Mouse (Mus musculus) kidney, embryonic 14.5 days (tissue): ENCODE measurements around the gene Kpna1. TPM values are rescaled to one million over a fixed set of nuclear protein-coding genes. Genes with fewer than 3 reads are reported as not detected.
"Not testable (repeated sequence)": the region's sequence is repeated elsewhere in the genome, so short reads cannot be mapped to it uniquely, and the experiment has no call there.

Source experiments
- ATAC-seq: fragments of 200-750 bp; cut with Nextera tagmentation; 2 replicates; pipeline ENCODE4 v1.8.0; 2017; ENCODE audit warnings: moderate number of reproducible peaks, mild to moderate bottlenecking, moderate TSS enrichment, moderate library complexity; ENCODE audit not compliant: low FRiP score, low TSS enrichment
- H3K27ac ChIP-seq: fragments of 300-500 bp; sonication (generic); 2 replicates; pipeline ENCODE4 v1.5.1; 2014; ENCODE audit warnings: low read depth, mild to moderate bottlenecking, low read length, moderate library complexity, mixed read lengths
- H3K27me3 ChIP-seq: fragments of 300-500 bp; sonication (generic); 2 replicates; pipeline ENCODE4 v1.6.1; 2014; ENCODE audit warnings: mild to moderate bottlenecking, low read length; ENCODE audit not compliant: control insufficient read depth, insufficient read depth
- H3K36me3 ChIP-seq: fragments of 300-500 bp; sonication (generic); 2 replicates; pipeline ENCODE4 v1.6.1; 2014; ENCODE audit warnings: low read length, mixed read lengths; ENCODE audit not compliant: control insufficient read depth, insufficient read depth
- H3K4me1 ChIP-seq: fragments of 300-500 bp; sonication (generic); 2 replicates; pipeline ENCODE4 v1.6.1; 2014; ENCODE audit warnings: low read length, mixed read lengths; ENCODE audit not compliant: control insufficient read depth, insufficient read depth
- H3K4me2 ChIP-seq: fragments of 300-500 bp; sonication (generic); replicated peaks from 2 replicates; pipeline ENCODE4 v1.6.1; 2014; ENCODE audit warnings: low read depth, mild to moderate bottlenecking, low read length
- H3K4me3 ChIP-seq: fragments of 300-500 bp; sonication (generic); 2 replicates; pipeline ENCODE4 v1.5.1; 2014; ENCODE audit warnings: mild to moderate bottlenecking, low read length
- H3K9ac ChIP-seq: fragments of 300-500 bp; sonication (generic); 2 replicates; pipeline ENCODE4 v1.6.1; 2014; ENCODE audit warnings: low read depth, mild to moderate bottlenecking, low read length, moderate library complexity
- H3K9me3 ChIP-seq: fragments of 300-500 bp; sonication (generic); 2 replicates; pipeline ENCODE4 v1.6.1; 2016; ENCODE audit warnings: low read length; ENCODE audit not compliant: control insufficient read depth
- WGBS: fragments of 180-500 bp; shearing (Covaris S2); extraction: QIAGEN DNeasy Blood & Tissue Kit; methylation state at CpG from one replicate; pipeline ENCODE4 v1.1.7; 2014; 5-methylcytosine and 5-hydroxymethylcytosine counted together
- polyA plus RNA-seq: library from polyadenylated mRNA; unstranded; fragments of >200 nt; fragmentation: Nextera tagmentation; extraction: Ambion mirVana; gene quantifications from 2 replicates; pipeline ENCODE4 v1.2.1, GENCODE M21; 2014

Kpna1 gene
- polyA plus RNA-seq, 1 experiment from 2014 or later = 44.6 TPM

DNA sequence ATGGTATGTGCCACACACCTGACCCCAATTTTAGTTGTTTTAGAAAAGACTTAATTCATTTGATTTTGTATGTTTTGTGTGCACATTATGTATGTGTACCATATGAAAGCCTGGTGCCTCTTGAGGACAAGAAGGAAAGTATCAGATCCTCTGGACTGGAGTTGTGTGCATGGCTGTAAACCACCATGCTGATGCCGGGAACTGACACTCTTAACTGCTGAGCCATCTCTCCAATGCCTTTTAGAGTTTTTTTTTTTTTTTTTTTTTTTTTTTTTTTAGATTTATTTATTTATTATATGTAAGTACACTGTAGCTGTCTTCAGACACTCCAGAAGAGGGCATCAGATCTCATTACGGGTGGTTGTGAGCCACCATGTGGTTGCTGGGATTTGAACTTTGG lies 49.6 kb downstream of the Kpna1 start:
- H3K36me3 ChIP-seq = peaks cover 42% of the 10 kb centered on the region
- H3K27me3 ChIP-seq, H3K9me3 ChIP-seq, H3K9ac ChIP-seq, H3K4me3 ChIP-seq, H3K27ac ChIP-seq, ATAC-seq, H3K4me2 ChIP-seq, H3K4me1 ChIP-seq: not testable (repeated sequence)
- WGBS = 100% methylated on average over 1 of the region's 2 CpGs

- Histone ChIP-seq H3K36me3 (peaks cover 30% of the 10 kb centered on the region), H3K27ac (peak within 1 kb of the TSS; percentile 82), H3K9ac (peak within 1 kb of the TSS; percentile 76), H3K4me1 (peaks cover 9% of the 10 kb centered on the region), H3K27me3 (no peaks in the 10 kb centered on the region), H3K9me3 (no peaks in the 10 kb centered on the region), H3K4me3 (peak within 1 kb of the TSS; percentile 62), H3K4me2 (peak within 1 kb of the TSS; percentile 67)
- ATAC-seq = peak; percentile 97
- WGBS = 2% methylated on average over 39 of the region's 39 CpGs
Observed at GRCm38 (mm10) chr16:36040640-36041624, 62.4 kb downstream of the Kpna1 start, which contains the start of gene Wdr5b. Gene Wdr5b (plus strand): TSS chr16:36041190.

DNA sequence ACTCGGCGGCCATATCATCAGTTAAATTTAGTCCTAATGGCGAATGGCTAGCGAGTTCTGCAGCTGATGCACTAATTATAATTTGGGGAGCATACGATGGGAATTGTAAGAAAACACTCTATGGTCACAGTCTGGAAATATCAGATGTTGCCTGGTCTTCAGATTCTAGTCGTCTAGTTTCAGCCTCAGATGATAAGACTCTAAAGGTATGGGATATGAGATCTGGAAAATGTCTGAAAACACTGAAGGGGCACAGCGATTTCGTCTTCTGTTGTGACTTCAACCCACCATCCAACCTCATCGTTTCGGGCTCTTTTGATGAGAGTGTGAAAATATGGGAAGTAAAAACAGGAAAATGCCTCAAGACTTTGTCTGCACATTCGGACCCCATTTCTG lies 63.1 kb downstream of the Kpna1 start:
- 25% methylated on average over 11 of the region's 11 CpGs for WGBS
- Histone ChIP-seq H3K9ac (peak overlapping the region; percentile 76), H3K4me1 (peaks cover 9% of the 10 kb centered on the region), H3K36me3 (peaks cover 36% of the 10 kb centered on the region), H3K4me3 (peak overlapping the region; percentile 62), H3K27me3 (no peaks in the 10 kb centered on the region), H3K4me2 (peak overlapping the region; percentile 67), H3K9me3 (no peaks in the 10 kb centered on the region), H3K27ac (peak overlapping the region; percentile 82)
- ATAC-seq = no peak

DNA sequence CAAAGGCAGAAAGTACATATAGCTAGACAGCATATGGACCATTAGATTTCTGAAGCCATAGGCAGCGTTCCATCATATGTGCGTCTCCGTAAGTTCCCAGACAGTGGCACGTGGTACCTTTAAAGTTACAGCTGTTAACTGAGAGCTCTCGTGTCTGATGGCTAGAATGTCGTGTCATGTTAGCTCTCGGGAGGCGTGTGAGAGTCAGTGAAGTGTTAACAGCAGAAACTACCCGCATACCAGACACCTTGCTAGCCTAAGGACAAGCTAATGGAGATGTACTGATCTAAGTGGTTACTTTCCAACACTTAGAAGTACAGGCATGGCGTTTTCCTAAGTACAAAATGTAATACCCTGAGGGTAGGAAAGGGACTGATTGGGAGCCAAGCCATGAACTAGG lies 64.5 kb downstream of the Kpna1 start:
- WGBS = 68% methylated on average over 10 of the region's 10 CpGs
- Histone ChIP-seq H3K4me3 (no peak overlapping the region), H3K27ac (no peak overlapping the region), H3K4me1 (peaks cover 9% of the 10 kb centered on the region), H3K4me2 (no peak overlapping the region), H3K36me3 (peaks cover 36% of the 10 kb centered on the region), H3K9me3 (no peaks in the 10 kb centered on the region), H3K27me3 (no peaks in the 10 kb centered on the region), H3K9ac (no peak overlapping the region)
- ATAC-seq = no peak

DNA sequence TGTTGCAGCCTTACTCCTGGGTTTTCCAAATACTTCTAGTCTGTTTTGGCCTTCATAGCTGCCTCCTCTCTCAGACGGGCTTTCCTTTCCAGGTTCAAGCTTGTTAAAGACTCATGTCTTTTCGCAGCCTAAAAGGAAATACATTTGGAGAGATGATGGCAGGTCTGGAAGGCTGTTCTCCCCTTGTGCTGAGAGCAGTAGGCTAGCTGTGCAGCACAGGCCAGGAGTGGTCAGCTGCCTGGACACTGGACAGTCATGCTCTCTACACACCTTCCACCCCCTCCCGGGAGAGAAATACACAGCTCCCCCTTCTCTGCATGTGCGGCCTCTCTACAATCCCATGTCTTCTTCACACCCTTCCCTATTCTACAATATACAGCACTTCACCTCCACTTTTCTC lies 65.4 kb downstream of the Kpna1 start:
- H3K9me3 ChIP-seq = no peaks in the 10 kb centered on the region
- H3K4me3 ChIP-seq = no peak overlapping the region
- H3K4me2 ChIP-seq = no peak overlapping the region
- H3K27ac ChIP-seq = no peak overlapping the region
- WGBS = 88% methylated on average over 4 of the region's 4 CpGs
- H3K9ac ChIP-seq = no peak overlapping the region
- H3K27me3 ChIP-seq = no peaks in the 10 kb centered on the region
- peaks cover 9% of the 10 kb centered on the region for H3K4me1 ChIP-seq
- ATAC-seq = no peak
- H3K36me3 ChIP-seq = peaks cover 44% of the 10 kb centered on the region

- no peaks in the 10 kb centered on the region for H3K27me3 ChIP-seq
- H3K27ac ChIP-seq = no peak overlapping the region
- 87% methylated on average over 4 of the region's 4 CpGs for WGBS
- no peak overlapping the region for H3K4me3 ChIP-seq
- no peak overlapping the region for H3K4me2 ChIP-seq
- peaks cover 73% of the 10 kb centered on the region for H3K36me3 ChIP-seq
- H3K4me1 ChIP-seq = peaks cover 1% of the 10 kb centered on the region; the same call in 1 of the 2 replicates
- no peak for ATAC-seq
- H3K9me3 ChIP-seq = no peaks in the 10 kb centered on the region
- H3K9ac ChIP-seq = no peak overlapping the region
Observed at GRCm38 (mm10) chr16:36047538-36047937, 69.0 kb downstream of the Kpna1 start.

GRCm38 (mm10) chr16:36051491-36051890 lies 72.9 kb downstream of the Kpna1 start:
- H3K36me3 ChIP-seq = peaks cover 42% of the 10 kb centered on the region
- 93% methylated on average over 6 of the region's 6 CpGs for WGBS

DNA sequence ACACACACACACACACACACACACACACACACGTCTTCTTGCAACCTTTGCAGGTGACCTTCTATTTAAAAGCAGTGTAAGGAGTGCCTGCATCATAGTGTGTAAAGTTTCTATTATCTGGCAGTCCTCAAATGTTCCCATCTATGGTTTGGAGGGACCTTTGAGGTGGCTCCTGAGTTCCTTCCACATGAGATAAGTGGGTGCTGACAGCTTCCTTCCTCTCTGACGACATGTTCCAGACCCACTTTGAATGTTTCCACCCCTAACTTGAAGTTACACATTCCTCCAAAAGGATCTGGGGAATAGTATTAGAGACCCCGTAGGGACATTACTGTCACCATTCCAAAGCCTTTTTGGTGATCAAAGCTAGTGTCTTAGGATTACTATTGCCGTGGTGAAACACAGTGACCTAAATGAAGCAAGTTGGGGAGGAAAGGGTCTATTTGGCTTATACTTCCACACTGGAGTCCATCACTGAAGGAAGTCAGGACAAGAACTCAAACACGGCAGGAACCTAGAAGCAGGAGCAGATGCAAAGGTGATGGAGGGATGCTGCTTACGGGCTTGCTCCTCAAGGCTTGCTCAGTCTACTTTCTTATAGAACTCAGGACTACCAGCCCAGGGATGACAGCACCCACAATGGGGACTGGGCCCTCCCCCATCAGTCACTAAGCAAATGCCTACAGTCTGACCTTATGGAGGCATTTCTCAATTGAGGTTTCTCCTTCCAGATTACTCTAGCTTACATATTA lies 75.2 kb downstream of the Kpna1 start:
- Histone ChIP-seq H3K4me3 (no peak overlapping the region), H3K27me3 (no peaks in the 10 kb centered on the region), H3K4me1 (no peaks in the 10 kb centered on the region), H3K9ac (no peak overlapping the region), H3K9me3 (no peaks in the 10 kb centered on the region), H3K4me2 (no peak overlapping the region), H3K27ac (no peak overlapping the region), H3K36me3 (peaks cover 34% of the 10 kb centered on the region)
- WGBS = 86% methylated on average over 6 of the region's 6 CpGs
- ATAC-seq = no peak

More at GRCm38 (mm10) chr16:36051491-36051890, 72.9 kb downstream of the Kpna1 start:
- Histone ChIP-seq H3K27me3 (no peaks in the 10 kb centered on the region), H3K27ac (no peak overlapping the region), H3K4me2 (no peak overlapping the region), H3K4me3 (no peak overlapping the region), H3K4me1 (no peaks in the 10 kb centered on the region), H3K9ac (no peak overlapping the region), H3K9me3 (no peaks in the 10 kb centered on the region)
- no peak for ATAC-seq

DNA sequence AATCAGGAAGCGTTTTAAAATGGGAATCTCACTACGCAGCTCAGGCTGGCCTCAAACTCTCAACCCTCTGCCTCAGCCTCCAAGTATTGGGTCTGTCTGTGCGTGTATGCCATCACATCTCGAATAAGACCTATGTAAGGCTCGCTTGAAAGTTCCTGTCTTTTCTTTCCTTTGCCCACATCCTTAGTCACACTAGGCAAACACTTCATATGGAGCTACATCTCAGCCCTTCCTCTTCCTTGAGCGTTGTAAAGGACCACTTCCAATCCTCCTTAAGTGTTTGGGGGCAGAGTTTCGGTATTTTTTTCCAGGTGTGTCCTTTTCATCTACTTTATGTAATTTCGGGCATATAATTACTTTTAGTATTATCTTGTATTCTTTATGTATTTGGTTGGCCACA lies 76.4 kb downstream of the Kpna1 start:
- WGBS = 95% methylated on average over 8 of the region's 8 CpGs

More for the DNA sequence above, 76.4 kb downstream of the Kpna1 start:
- H3K4me1 ChIP-seq = no peaks in the 10 kb centered on the region
- H3K9me3 ChIP-seq = no peaks in the 10 kb centered on the region
- no peak overlapping the region for H3K27ac ChIP-seq
- ATAC-seq = no peak
- H3K36me3 ChIP-seq = peaks cover 22% of the 10 kb centered on the region
- H3K9ac ChIP-seq = no peak overlapping the region
- no peaks in the 10 kb centered on the region for H3K27me3 ChIP-seq
- no peak overlapping the region for H3K4me2 ChIP-seq
- no peak overlapping the region for H3K4me3 ChIP-seq
